Mouse (Mus musculus) liver, embryonic 16.5 days (tissue): ENCODE results near the gene Nudt15. TPM values are rescaled to one million over a fixed set of nuclear protein-coding genes. Genes with fewer than 3 reads are reported as not detected.

Source experiments
- ATAC-seq: fragments of 200-750 bp; cut with Nextera tagmentation; 2 replicates; pipeline ENCODE4 v1.8.0; 2017; ENCODE audit warnings: low read depth, mild to moderate bottlenecking, moderate number of reproducible peaks, moderate library complexity
- H3K27ac ChIP-seq: fragments of 300-500 bp; sonication (generic); 2 replicates; pipeline ENCODE4 v1.5.1; 2014; ENCODE audit warnings: mild to moderate bottlenecking, low read length
- H3K27me3 ChIP-seq: fragments of 300-500 bp; sonication (generic); 2 replicates; pipeline ENCODE4 v1.6.1; 2014; ENCODE audit warnings: low read depth, low read length, mixed read lengths; ENCODE audit not compliant: control insufficient read depth, insufficient read depth
- H3K36me3 ChIP-seq: fragments of 300-500 bp; sonication (generic); 2 replicates; pipeline ENCODE4 v1.6.1; 2014; ENCODE audit warnings: mild to moderate bottlenecking; ENCODE audit not compliant: control insufficient read depth, insufficient read depth
- H3K4me1 ChIP-seq: fragments of 300-500 bp; sonication (generic); 2 replicates; pipeline ENCODE4 v1.6.1; 2014; ENCODE audit warnings: low read depth, low read length, mixed read lengths; ENCODE audit not compliant: control insufficient read depth
- H3K4me2 ChIP-seq: fragments of 300-500 bp; sonication (generic); 2 replicates; pipeline ENCODE4 v1.6.1; 2014; ENCODE audit warnings: low read depth, low read length, mixed read lengths
- H3K4me3 ChIP-seq: fragments of 300-500 bp; sonication (generic); 2 replicates; pipeline ENCODE4 v1.5.1; 2014; ENCODE audit warnings: low read depth, mild to moderate bottlenecking, low read length
- H3K9ac ChIP-seq: fragments of 300-500 bp; sonication (generic); 2 replicates; pipeline ENCODE4 v1.6.1; 2014; ENCODE audit warnings: low read depth, low read length
- H3K9me3 ChIP-seq: fragments of 300-500 bp; sonication (generic); replicated peaks from 2 replicates; pipeline ENCODE4 v1.6.1; 2016; ENCODE audit warnings: low read length; ENCODE audit not compliant: control insufficient read depth
- WGBS: fragments of 180-500 bp; shearing (Covaris S2); extraction: QIAGEN DNeasy Blood & Tissue Kit; methylation state at CpG from one replicate; pipeline ENCODE4 v1.1.7; 2014; ENCODE audit not compliant: insufficient replicate concordance; 5-methylcytosine and 5-hydroxymethylcytosine counted together
- polyA plus RNA-seq: library from polyadenylated mRNA; unstranded; fragments of >200 nt; fragmentation: Nextera tagmentation; extraction: Ambion mirVana; gene quantifications from 2 replicates; pipeline ENCODE4 v1.2.1, GENCODE M21; 2015

The Nudt15 gene
- polyA plus RNA-seq, 1 experiment from 2014 or later, result 2.5 TPM

DNA sequence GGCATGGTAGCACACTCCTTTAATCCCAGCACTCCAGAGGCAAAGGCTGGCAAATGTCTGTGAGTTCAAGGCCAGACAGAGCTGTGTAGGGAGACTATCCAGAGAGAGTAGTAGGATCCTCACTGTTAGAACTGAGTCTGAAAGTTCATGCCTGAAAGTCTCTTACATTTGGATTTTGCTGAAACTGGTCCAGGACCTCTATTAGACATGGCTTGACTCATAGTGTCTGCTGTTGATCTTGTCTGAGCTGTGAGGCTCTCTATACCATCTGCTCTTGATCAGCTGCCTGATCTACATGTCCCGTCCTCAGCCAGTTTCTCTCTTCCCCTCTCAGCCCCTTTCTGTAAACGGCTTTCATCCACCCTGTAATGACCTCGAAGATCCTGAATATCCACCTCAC lies 69.7 kb downstream of the Nudt15 start:
- Histone ChIP-seq H3K4me3 (no peak overlapping the region), H3K4me2 (no peak overlapping the region), H3K4me1 (peaks cover 3% of the 10 kb centered on the region), H3K27me3 (no peaks in the 10 kb centered on the region), H3K36me3 (no peaks in the 10 kb centered on the region), H3K9me3 (no peaks in the 10 kb centered on the region), H3K27ac (no peak overlapping the region), H3K9ac (no peak overlapping the region)
- 53% methylated on average over 3 of the region's 3 CpGs for whole genome bisulfite sequencing
- no peak for ATAC-seq

DNA sequence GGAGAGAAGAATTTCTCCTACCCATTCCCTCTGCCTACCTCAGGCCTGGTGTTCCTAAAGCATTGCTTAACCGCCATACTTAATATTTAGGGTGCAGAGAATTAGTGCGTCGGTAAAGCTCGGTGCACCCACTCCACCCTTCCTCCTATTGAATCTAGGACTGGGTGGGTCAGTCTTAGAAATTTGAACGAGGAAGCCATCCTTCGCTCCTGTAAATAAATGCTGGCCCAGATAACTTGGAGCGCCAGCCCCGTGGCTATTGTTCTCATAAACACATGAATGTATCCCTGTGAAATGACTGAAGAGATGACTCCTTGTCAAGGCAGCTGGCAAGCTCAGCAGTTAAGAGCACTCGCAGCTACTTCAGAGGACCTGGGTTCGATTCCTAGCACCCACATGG lies 71.0 kb downstream of the Nudt15 start:
- no peak overlapping the region for H3K4me2 ChIP-seq
- peaks cover 3% of the 10 kb centered on the region for H3K4me1 ChIP-seq
- H3K36me3 ChIP-seq, result no peaks in the 10 kb centered on the region
- no peak overlapping the region for H3K9ac ChIP-seq
- no peaks in the 10 kb centered on the region for H3K9me3 ChIP-seq
- H3K27ac ChIP-seq, result no peak overlapping the region
- no peak for ATAC-seq
- no peak overlapping the region for H3K4me3 ChIP-seq
- no peaks in the 10 kb centered on the region for H3K27me3 ChIP-seq
- WGBS, result 68% methylated on average over 10 of the region's 10 CpGs

DNA sequence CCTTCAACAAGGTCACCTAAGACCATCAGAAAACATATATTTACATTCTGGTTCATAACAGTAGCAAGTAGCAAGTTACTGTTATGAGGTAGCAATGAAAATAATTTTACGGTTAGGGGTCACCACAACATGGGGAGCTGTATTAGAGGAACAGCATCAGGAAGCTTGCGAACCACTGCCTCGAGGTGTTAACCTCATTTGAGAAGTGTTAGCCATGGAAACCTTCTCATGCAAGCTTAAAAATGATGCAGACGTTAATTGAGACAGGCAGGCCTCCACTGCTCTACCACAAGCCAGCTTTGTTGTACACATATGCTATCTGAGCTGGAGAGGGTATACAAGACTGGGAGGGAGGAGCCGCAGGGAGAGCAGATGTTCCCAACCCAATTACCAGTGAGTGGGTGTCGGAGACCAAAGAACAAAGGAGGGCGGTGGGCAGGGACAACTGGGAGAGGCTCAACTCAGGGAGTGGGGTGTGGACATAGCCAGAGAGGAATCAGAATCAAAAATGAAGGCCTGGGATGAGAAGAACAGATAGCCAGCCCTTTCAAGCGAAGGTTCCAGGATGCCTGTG lies 71.6 kb downstream of the Nudt15 start:
- H3K4me3 ChIP-seq, result no peak overlapping the region
- H3K27ac ChIP-seq, result no peak overlapping the region
- no peak overlapping the region for H3K9ac ChIP-seq
- no peak for ATAC-seq
- WGBS, result 67% methylated on average over 8 of the region's 8 CpGs
- peaks cover 3% of the 10 kb centered on the region for H3K4me1 ChIP-seq
- H3K4me2 ChIP-seq, result no peak overlapping the region
- no peaks in the 10 kb centered on the region for H3K9me3 ChIP-seq
- H3K36me3 ChIP-seq, result no peaks in the 10 kb centered on the region
- H3K27me3 ChIP-seq, result no peaks in the 10 kb centered on the region

DNA sequence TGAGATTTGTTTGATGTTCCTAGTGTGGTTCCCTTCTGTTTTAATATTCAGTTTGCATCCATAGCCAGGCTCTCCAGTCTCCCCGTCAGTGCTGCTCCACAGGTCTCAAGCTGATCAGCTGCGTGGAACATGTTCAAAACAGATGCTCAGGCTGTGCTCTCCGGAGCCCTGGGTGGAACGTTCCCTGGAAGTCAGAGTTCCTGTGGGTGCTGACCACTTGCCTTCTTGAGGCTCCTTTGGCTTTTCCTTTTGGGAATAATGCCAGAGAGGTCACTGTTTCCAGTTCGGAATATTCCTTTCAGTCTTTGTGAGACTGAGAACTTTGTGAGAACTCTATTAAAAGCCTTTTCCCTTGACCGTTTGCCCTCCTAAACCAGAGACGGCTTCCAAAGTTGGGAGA lies 72.5 kb downstream of the Nudt15 start:
- 68% methylated on average over 7 of the region's 7 CpGs for WGBS
- H3K27me3 ChIP-seq, result no peaks in the 10 kb centered on the region
- no peak for ATAC-seq

DNA sequence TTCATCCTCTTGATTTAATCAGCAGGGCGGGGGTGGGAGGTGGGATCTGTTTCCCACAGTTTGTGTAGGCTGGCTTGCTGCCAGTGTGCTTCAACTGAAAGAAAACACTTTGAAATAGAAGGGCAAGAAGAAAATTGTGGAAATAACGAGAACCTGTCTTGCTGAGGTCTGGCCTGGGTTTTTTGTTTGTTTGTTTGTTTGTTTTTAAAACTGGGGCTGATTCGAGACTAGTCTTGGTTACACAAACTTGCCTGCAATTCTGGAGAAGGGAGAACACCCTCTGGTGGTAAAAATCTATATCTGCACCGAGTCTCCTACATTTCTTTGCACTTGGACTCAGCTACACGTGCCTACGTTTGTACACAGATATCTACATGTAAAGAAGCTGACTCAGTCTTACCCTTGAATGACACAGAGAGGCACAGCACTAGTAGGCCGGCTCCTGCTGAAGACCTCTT lies 73.4 kb downstream of the Nudt15 start:
- ATAC-seq, result 0 out of 2 replicates have a peak, but pooled peaks have one; percentile 27
- H3K9me3 ChIP-seq, result no peaks in the 10 kb centered on the region
- no peak overlapping the region for H3K4me3 ChIP-seq
- H3K9ac ChIP-seq, result no peak overlapping the region
- 5% methylated on average over 7 of the region's 7 CpGs for WGBS
- H3K27me3 ChIP-seq, result no peaks in the 10 kb centered on the region
- H3K4me2 ChIP-seq, result no peak overlapping the region
- peaks cover 3% of the 10 kb centered on the region for H3K4me1 ChIP-seq
- H3K27ac ChIP-seq, result no peak overlapping the region
- H3K36me3 ChIP-seq, result no peaks in the 10 kb centered on the region

More for the DNA sequence above, 72.5 kb downstream of the Nudt15 start:
- Histone ChIP-seq H3K36me3 (no peaks in the 10 kb centered on the region), H3K4me3 (no peak overlapping the region), H3K9ac (no peak overlapping the region), H3K9me3 (no peaks in the 10 kb centered on the region), H3K4me2 (no peak overlapping the region), H3K27ac (no peak overlapping the region), H3K4me1 (peaks cover 3% of the 10 kb centered on the region)

DNA sequence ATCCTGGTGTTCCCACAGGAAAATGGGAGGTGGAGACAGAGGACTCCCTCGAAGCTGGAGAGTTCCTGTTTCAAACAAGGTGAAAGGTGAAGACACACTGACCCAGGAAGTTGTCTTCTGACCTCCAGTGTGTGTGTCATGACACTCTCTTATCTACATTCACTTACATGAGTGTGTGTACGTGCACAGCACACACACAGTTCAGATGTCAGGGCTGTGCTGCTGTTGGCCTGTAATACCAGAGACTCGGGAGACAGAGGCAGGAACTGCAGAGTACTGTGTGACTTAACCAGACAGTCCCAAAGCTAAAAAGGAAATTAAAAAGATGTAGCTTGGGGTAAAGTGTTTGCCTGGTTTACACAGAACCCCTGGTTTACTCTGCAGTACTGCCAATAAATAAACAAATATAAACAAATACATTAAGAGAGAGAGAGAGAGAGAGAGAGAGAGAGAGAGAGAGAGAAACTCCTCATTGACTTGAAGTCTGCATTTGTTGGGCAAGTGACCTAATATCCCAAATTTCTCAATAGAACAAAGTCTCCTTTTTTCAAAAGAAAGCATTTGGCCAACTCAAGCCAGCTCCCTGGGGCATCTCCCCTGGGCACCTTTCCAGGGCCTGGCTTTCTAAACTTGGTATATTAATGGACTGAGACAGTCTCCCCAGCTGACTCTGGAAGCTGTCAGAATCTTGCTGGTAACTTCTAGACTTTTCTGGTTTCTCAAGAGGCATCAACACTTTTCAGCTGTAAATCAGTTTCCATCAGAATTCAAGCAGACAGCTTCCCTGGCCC lies 74.2 kb downstream of the Nudt15 start:
- ATAC-seq, result 0 out of 2 replicates have a peak, but pooled peaks have one; percentile 43
- peaks cover 3% of the 10 kb centered on the region for H3K4me1 ChIP-seq
- H3K4me3 ChIP-seq, result no peak overlapping the region
- no peak overlapping the region for H3K27ac ChIP-seq
- no peaks in the 10 kb centered on the region for H3K9me3 ChIP-seq
- WGBS, result 27% methylated on average over 3 of the region's 3 CpGs
- no peak overlapping the region for H3K9ac ChIP-seq
- H3K36me3 ChIP-seq, result no peaks in the 10 kb centered on the region
- no peak overlapping the region for H3K4me2 ChIP-seq
- no peaks in the 10 kb centered on the region for H3K27me3 ChIP-seq

DNA sequence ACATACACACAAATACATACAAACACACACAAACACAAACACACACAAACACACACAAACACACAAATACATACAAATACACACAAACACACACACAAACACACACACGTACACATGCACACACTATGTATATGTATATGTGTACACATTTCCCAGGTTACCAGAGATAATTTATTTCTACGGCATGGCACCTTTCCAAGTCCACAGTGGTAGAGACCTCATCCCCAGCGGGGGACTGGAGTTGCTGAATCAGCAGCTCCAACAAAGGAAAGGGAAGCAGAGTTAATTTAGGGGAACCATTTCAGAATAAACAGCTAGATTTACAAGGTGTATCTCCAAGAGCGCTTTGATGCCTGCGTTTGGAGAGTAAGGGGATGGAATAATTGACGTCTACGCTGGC lies 75.8 kb downstream of the Nudt15 start:
- H3K27ac ChIP-seq, result no peak overlapping the region
- H3K4me3 ChIP-seq, result no peak overlapping the region
- H3K27me3 ChIP-seq, result no peaks in the 10 kb centered on the region
- no peak for ATAC-seq
- H3K36me3 ChIP-seq, result no peaks in the 10 kb centered on the region
- 68% methylated on average over 7 of the region's 7 CpGs for WGBS
- H3K4me2 ChIP-seq, result no peak overlapping the region
- H3K4me1 ChIP-seq, result peaks cover 3% of the 10 kb centered on the region
- H3K9ac ChIP-seq, result no peak overlapping the region
- H3K9me3 ChIP-seq, result no peaks in the 10 kb centered on the region

DNA sequence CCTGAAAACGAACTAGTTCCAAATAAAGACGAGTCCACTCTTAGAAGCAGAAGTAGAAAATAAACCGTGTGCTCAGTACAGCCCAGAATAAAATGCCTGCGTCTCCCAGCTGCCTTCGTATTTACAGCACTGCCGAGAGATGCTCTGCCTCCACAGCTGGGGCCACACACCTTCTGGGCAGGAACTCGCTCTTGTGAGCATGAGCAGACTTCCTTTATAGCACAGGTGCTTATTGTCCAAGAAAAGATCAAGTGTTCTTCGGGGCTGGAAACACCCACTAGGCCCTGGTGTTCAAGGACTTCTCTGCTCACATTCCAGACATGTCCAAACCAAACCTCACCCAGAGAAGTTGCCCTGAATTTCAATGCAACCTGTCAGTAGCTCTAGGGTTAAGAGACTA lies 77.4 kb downstream of the Nudt15 start:
- ATAC-seq, result no peak
- no peaks in the 10 kb centered on the region for H3K36me3 ChIP-seq
- H3K9ac ChIP-seq, result no peak overlapping the region
- no peak overlapping the region for H3K4me2 ChIP-seq
- no peak overlapping the region for H3K27ac ChIP-seq
- no peaks in the 10 kb centered on the region for H3K27me3 ChIP-seq
- H3K4me3 ChIP-seq, result no peak overlapping the region
- peaks cover 3% of the 10 kb centered on the region for H3K4me1 ChIP-seq
- WGBS, result 59% methylated on average over 8 of the region's 8 CpGs
- H3K9me3 ChIP-seq, result no peaks in the 10 kb centered on the region

DNA sequence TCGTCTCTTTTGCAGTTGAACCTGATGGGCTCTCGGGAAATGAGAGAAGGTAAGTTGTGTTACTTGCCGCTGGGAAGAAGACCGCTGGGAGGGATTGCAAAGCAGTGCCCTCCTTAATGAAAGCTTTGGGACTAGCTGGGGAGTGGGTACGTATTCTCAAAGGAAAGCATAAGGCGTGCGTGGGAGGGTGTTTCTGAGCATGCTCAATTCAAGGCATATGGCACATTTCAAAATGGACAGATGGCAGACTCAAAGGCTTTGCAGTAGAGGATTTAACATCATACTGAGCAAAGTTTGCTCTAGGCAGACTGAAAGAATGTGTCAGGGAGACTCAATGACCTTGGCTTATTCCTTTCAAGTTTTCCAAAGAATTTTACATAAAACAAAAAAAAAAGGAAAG lies 78.5 kb downstream of the Nudt15 start:
- Histone ChIP-seq H3K27ac (no peak overlapping the region), H3K9ac (no peak overlapping the region), H3K4me3 (no peak overlapping the region), H3K27me3 (no peaks in the 10 kb centered on the region), H3K4me2 (no peak overlapping the region), H3K4me1 (peaks cover 2% of the 10 kb centered on the region), H3K9me3 (no peaks in the 10 kb centered on the region), H3K36me3 (no peaks in the 10 kb centered on the region)
- 70% methylated on average over 7 of the region's 7 CpGs for WGBS
- no peak for ATAC-seq
